Mouse (Mus musculus): ENCODE results near the gene Ctnna3. TPM values are rescaled to one million over a fixed set of nuclear protein-coding genes. Genes with fewer than 3 reads are reported as not detected.

The Ctnna3 gene
- polyA plus RNA-seq, 1 experiment = 3.0 TPM

DNA sequence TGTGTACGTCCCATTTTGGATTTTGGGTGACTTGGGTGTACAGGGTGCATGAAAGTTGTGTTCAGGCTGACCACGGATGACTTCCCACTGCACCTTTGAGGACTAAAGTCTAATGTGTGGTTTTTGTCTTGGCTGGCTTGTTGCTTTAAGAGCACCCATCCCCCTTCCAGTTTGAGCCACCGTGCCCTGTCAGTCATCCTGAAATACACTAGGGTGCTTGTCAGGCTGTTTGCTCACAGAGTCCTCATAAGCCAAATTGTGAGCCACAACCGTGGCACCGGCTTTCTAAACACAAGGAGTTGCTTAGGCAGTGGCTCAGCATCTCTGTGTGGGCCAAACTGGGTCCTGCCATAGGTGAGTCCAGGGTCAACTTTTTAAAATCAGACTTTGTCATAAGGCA lies 50.2 kb downstream of the Ctnna3 start:
- Histone ChIP-seq H3K27me3 (ENCODE audit: control insufficient read depth, insufficient read depth, low read length) (no peaks in the 10 kb centered on the region), H3K4me1 (ENCODE audit: control insufficient read depth, insufficient read depth, low read length) (no peaks in the 10 kb centered on the region), H3K4me3 (replicated peaks; ENCODE audit: insufficient read depth, low read depth, low read length) (no peak overlapping the region), H3K27ac (ENCODE audit: insufficient read depth, low read length) (peak overlapping the region; percentile 36; the same call in 1 of the 2 replicates)
- no peak for DNase-seq
- WGBS = 51% methylated on average over 5 of the region's 5 CpGs
- TF ChIP-seq POLR2A (IDR thresholded peaks at IDR 0.05; ENCODE audit: borderline replicate concordance, insufficient read depth, low read length) (no peak), CTCF (IDR thresholded peaks at IDR 0.05; ENCODE audit: borderline replicate concordance, insufficient read depth, low read depth, low read length) (no peak)

DNA sequence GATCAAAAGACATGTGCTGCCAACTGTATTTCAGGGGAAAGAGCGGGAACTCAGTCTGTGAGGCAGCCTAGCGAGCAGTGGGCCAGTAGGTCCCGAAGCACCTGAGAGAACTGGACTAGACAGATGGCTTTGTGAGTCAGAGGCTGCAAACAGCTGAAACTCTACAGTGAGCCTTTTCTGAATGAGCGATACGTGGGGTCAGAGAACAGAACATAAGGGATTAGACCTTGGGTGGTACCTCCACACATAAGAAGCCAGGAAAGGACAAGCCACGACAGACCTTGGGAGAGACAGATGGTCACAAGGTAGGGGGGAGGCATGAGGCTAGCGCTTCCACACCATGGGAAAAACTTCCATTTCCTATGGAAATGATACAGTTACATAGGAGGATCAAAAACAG lies 58.4 kb downstream of the Ctnna3 start:
- no peak overlapping the region for H3K4me3 ChIP-seq (replicated peaks; ENCODE audit: insufficient read depth, low read depth, low read length)
- no peaks in the 10 kb centered on the region for H3K4me1 ChIP-seq (ENCODE audit: control insufficient read depth, insufficient read depth, low read length)
- H3K27me3 ChIP-seq (ENCODE audit: control insufficient read depth, insufficient read depth, low read length) = no peaks in the 10 kb centered on the region
- 18% methylated on average over 7 of the region's 7 CpGs for WGBS
- TF ChIP-seq CTCF (IDR thresholded peaks at IDR 0.05; ENCODE audit: borderline replicate concordance, insufficient read depth, low read depth, low read length) (no peak), POLR2A (IDR thresholded peaks at IDR 0.05; ENCODE audit: borderline replicate concordance, insufficient read depth, low read length) (no peak)
- peak; percentile 62 to 87 for DNase-seq
- 0 out of 2 replicates have a peak overlapping the region, but pooled peaks have one; percentile 46 for H3K27ac ChIP-seq (ENCODE audit: insufficient read depth, low read length)

- no peak for TF ChIP-seq CTCF (IDR thresholded peaks at IDR 0.05; ENCODE audit: borderline replicate concordance, insufficient read depth, low read depth, low read length)
- no peak for TF ChIP-seq POLR2A (IDR thresholded peaks at IDR 0.05; ENCODE audit: borderline replicate concordance, insufficient read depth, low read length)
- WGBS = 76% methylated on average over 3 of the region's 3 CpGs
- DNase-seq = no peak
- H3K4me1 ChIP-seq (ENCODE audit: control insufficient read depth, insufficient read depth, low read length) = no peaks in the 10 kb centered on the region
- H3K27ac ChIP-seq (ENCODE audit: insufficient read depth, low read length) = no peak overlapping the region
- H3K27me3 ChIP-seq (ENCODE audit: control insufficient read depth, insufficient read depth, low read length) = no peaks in the 10 kb centered on the region
- H3K4me3 ChIP-seq (replicated peaks; ENCODE audit: insufficient read depth, low read depth, low read length) = no peak overlapping the region
Observed at GRCm38 (mm10) chr10:63523956-63524355, 94.1 kb downstream of the Ctnna3 start.

DNA sequence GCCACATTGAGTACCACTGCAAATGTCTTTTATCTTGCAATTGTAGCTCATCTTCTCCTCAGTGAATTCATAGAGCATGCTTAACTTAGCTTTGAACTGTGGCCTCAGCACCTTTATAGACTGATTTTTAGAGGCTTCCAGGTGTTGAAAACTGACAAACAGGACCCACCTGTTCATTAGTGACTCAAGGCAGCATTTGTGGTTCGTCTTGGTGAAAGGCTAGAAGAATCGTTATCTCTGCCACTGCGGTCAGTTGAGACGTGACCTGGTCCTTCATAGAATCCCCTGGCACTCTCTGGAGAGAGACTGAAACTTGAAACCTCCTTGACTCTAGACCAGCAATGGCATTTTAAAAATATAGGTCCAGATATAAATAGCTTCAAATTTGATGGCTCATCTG lies 96.1 kb downstream of the Ctnna3 start:
- 82% methylated on average over 4 of the region's 4 CpGs for WGBS
- TF ChIP-seq CTCF (IDR thresholded peaks at IDR 0.05; ENCODE audit: borderline replicate concordance, insufficient read depth, low read depth, low read length) = no peak
- no peak for TF ChIP-seq POLR2A (IDR thresholded peaks at IDR 0.05; ENCODE audit: borderline replicate concordance, insufficient read depth, low read length)

GRCm38 (mm10) chr10:63532381-63532780 lies 102.5 kb downstream of the Ctnna3 start:
- Histone ChIP-seq H3K4me3 (replicated peaks; ENCODE audit: insufficient read depth, low read depth, low read length) (no peak overlapping the region), H3K27me3 (ENCODE audit: control insufficient read depth, insufficient read depth, low read length) (no peaks in the 10 kb centered on the region), H3K27ac (ENCODE audit: insufficient read depth, low read length) (no peak overlapping the region), H3K4me1 (ENCODE audit: control insufficient read depth, insufficient read depth, low read length) (no peaks in the 10 kb centered on the region)
- DNase-seq = no peak
- TF ChIP-seq POLR2A (IDR thresholded peaks at IDR 0.05; ENCODE audit: borderline replicate concordance, insufficient read depth, low read length) = no peak
- TF ChIP-seq CTCF (IDR thresholded peaks at IDR 0.05; ENCODE audit: borderline replicate concordance, insufficient read depth, low read depth, low read length) = no peak
- WGBS = 82% methylated on average over 8 of the region's 8 CpGs

More for the DNA sequence above, 96.1 kb downstream of the Ctnna3 start:
- no peaks in the 10 kb centered on the region for H3K27me3 ChIP-seq (ENCODE audit: control insufficient read depth, insufficient read depth, low read length)
- no peaks in the 10 kb centered on the region for H3K4me1 ChIP-seq (ENCODE audit: control insufficient read depth, insufficient read depth, low read length)
- DNase-seq = no peak
- no peak overlapping the region for H3K27ac ChIP-seq (ENCODE audit: insufficient read depth, low read length)
- no peak overlapping the region for H3K4me3 ChIP-seq (replicated peaks; ENCODE audit: insufficient read depth, low read depth, low read length)

DNA sequence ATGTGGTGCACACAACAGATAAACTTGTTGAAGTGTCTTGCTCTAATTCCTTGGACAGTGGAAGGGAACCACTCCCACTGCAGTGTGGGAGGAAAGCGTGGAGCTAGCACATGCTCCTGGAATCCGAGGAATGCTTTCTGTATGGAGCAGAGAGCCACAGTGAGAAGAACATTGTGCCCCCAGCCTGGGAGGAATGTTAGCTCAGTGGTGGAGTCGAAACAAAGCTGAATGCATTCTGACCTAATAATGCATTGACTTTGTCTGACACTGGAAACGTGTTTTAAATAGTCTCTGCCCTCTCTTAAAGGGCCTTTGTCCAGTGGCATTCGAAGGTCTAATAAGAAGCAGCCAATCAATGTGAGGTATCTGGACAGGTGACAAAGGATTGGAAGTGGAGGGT lies 111.9 kb downstream of the Ctnna3 start:
- Histone ChIP-seq H3K27ac (ENCODE audit: insufficient read depth, low read length) (no peak overlapping the region), H3K4me1 (ENCODE audit: control insufficient read depth, insufficient read depth, low read length) (no peaks in the 10 kb centered on the region), H3K27me3 (ENCODE audit: control insufficient read depth, insufficient read depth, low read length) (no peaks in the 10 kb centered on the region), H3K4me3 (replicated peaks; ENCODE audit: insufficient read depth, low read depth, low read length) (no peak overlapping the region)
- WGBS = 31% methylated on average over 5 of the region's 5 CpGs
- DNase-seq = no peak
- TF ChIP-seq CTCF (IDR thresholded peaks at IDR 0.05; ENCODE audit: borderline replicate concordance, insufficient read depth, low read depth, low read length) (no peak), POLR2A (IDR thresholded peaks at IDR 0.05; ENCODE audit: borderline replicate concordance, insufficient read depth, low read length) (no peak)

- H3K4me1 ChIP-seq (ENCODE audit: control insufficient read depth, insufficient read depth, low read length) = no peaks in the 10 kb centered on the region
- DNase-seq = no peak
- no peak overlapping the region for H3K27ac ChIP-seq (ENCODE audit: insufficient read depth, low read length)
- no peaks in the 10 kb centered on the region for H3K27me3 ChIP-seq (ENCODE audit: control insufficient read depth, insufficient read depth, low read length)
- 56% methylated on average over 6 of the region's 6 CpGs for WGBS
- H3K4me3 ChIP-seq (replicated peaks; ENCODE audit: insufficient read depth, low read depth, low read length) = no peak overlapping the region
- TF ChIP-seq POLR2A (IDR thresholded peaks at IDR 0.05; ENCODE audit: borderline replicate concordance, insufficient read depth, low read length) = no peak
- no peak for TF ChIP-seq CTCF (IDR thresholded peaks at IDR 0.05; ENCODE audit: borderline replicate concordance, insufficient read depth, low read depth, low read length)
Observed at GRCm38 (mm10) chr10:63542493-63542892, 112.6 kb downstream of the Ctnna3 start.

DNA sequence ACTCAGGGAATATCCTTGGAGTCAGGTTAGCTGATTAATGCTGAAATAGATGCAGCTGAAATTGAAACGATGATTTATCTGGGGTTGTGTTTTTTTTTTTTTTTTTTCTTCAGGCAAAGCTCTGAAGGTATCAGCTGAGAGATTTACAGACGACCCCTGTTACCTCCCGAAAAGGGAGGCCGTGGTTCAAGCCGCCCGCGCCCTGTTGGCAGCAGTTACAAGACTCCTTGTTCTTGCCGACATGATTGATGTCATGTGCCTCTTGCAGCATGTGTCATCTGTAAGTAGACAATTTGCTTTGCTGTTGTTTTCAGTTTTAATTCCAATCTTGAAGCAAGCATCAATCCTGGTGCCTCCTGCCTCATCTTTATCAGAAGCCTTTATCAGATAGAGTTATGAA lies 136.8 kb downstream of the Ctnna3 start:
- H3K27me3 ChIP-seq (ENCODE audit: control insufficient read depth, insufficient read depth, low read length) = no peaks in the 10 kb centered on the region
- H3K4me1 ChIP-seq (ENCODE audit: control insufficient read depth, insufficient read depth, low read length) = no peaks in the 10 kb centered on the region
- DNase-seq = no peak
- H3K4me3 ChIP-seq (replicated peaks; ENCODE audit: insufficient read depth, low read depth, low read length) = no peak overlapping the region
- no peak for TF ChIP-seq CTCF (IDR thresholded peaks at IDR 0.05; ENCODE audit: borderline replicate concordance, insufficient read depth, low read depth, low read length)
- TF ChIP-seq POLR2A (IDR thresholded peaks at IDR 0.05; ENCODE audit: borderline replicate concordance, insufficient read depth, low read length) = no peak
- WGBS = 93% methylated on average over 8 of the region's 8 CpGs
- H3K27ac ChIP-seq (ENCODE audit: insufficient read depth, low read length) = no peak overlapping the region
